ENCODE assay signal across 17 mouse cellular contexts in genomic region chr2:172278979-172279378, GRCm38 (mm10). TPM values are rescaled to one million over a fixed set of nuclear protein-coding genes. Genes with fewer than 3 reads are reported as not detected.
"Had no signal": no experiment of that assay in that cellular context is flagged by ENCODE, and none has a peak within 500 bp of the region (broad histone marks: within the 10 kb centered on the region; RNA-seq: fewer than 3 reads in every experiment).

No protein-coding gene starts in this region.

- DNase-seq: left cerebral cortex, postnatal 4 days; liver; liver, embryonic 13.5 days; liver, postnatal 0 days; lung, adult 18-20 months; lung, adult 2 months; lung, embryonic 14.5 days; lung, postnatal 10 days; lung, postnatal 14 days; lung, postnatal 36 days; lung, postnatal 4 days; midbrain, embryonic 14.5 days had no signal

RNA-seq across cellular contexts. Expression of gene Mc3r, which starts 30.7 kb away (rescaled TPM):
- total RNA-seq: liver, adult 2 months; megakaryocyte progenitor cell, adult 5-6 weeks; megakaryocyte, adult 5-6 weeks; megakaryocyte-erythroid progenitor cell, adult 5-6 weeks; monocyte, adult 5-6 weeks had no signal
